Mouse (Mus musculus) frontal cortex, adult (tissue): ENCODE results near the gene Epha4.

Source experiments
- ATAC-seq: cut with Nextera tagmentation; 2 replicates; pipeline ENCODE4 v1.9.2; 2017; ENCODE audit warnings: mild to moderate bottlenecking, moderate library complexity, mixed read lengths; ENCODE audit not compliant: low TSS enrichment

Gene Epha4

DNA sequence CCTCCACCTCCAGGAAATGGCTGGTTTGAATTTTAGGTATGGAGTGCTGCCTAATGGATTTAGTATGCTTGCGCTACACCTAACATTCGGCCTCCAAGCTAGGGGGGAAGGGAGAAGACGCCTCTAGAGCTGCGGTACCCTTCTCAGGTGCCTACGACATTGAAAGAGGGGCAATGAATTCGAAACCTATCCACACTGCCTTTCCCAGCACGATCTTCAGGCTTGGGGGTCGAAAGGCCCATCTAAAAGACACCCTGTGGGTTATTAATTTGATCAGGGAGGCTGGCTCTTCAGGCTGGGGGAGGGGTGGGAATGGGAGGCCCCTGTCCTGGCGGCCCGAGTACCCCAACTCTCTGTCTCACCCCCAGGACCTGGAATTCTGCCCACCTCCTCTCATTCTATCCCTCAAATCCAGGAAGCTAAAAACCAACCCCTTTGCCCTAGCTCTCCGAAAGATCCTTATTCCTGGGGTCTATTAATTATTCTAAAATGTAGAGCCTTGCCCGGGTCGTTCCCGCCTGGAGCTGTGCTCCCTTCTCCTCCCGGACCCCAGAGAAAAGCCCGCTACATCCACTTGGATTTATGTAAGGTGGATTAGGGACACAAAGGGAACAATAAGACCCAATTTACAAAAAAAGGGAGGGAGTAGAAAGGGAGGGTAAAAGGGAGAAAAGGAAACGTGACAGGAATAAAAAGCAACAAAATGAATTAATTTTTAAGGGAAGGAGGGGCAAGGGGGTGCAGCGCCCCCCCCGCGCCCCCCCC lies 2.3 kb downstream of the Epha4 start:
- ATAC-seq = no peak

DNA sequence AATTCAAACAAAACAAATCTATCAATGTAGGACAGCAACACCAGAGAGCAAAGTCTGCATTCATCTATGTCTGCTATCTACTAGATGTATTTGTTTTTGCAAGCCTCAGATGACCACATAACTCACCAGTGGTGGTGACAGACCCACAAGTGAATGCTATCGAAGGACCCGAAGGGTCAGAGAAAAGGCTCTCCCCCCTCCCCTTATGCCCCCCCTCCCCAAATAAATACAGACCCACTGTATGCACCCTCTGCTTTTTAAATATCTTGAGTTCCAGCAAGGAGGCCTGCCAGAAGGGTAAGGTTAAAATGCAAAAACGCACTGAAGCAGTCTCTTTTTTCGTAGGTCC lies 2.9 kb downstream of the Epha4 start:
- no peak for ATAC-seq

DNA sequence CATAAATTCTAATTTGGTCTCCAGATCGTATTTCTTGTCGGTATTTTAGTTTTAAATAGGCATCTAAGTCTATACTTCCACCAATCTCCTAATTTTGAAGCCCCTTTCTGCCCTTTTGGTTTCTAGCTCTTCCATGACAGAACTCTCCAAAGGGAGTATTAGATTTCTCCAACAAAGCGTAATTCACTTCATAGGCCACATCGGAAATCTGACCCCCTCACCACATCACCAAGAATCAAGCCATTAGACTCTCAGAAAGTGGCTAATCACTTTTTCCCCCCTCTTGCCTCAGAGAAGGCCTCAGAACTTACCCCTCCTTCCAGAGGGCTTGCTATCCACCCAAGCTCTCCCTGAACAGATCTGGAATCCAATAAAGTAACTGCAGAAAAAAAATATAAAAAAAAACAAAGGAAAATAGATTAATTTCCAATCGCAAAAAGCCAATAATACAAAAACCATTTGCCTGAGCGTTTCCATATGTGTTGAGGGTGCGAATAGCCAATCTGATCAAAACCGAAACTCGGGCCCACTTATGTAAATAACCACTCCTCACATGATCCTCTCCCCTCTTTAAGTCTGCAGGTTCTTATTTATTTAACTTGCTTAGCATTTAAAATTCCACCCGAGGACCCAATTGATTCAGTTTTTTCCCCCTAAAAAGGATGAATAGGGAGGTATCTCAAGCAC lies 3.4 kb downstream of the Epha4 start:
- no peak for ATAC-seq

DNA sequence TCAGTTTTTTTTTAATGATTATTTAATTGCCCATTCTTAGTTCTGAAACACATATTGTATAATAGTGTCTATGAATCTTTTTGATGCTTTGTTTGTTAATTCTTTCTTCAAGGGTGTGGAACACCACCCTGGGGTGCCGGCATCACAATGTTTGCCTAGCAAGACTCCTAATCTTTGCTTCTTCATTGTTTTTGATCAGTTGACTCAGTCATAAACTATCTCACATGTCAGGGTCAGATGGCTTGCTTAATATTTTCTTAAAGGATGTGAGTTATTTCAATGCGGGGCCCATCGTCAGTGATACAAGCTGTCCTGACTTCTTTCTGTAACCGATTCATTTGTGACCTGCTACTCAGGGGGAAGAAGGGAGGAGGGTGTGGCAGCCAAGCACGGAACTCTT lies 4.3 kb downstream of the Epha4 start:
- ATAC-seq = no peak

DNA sequence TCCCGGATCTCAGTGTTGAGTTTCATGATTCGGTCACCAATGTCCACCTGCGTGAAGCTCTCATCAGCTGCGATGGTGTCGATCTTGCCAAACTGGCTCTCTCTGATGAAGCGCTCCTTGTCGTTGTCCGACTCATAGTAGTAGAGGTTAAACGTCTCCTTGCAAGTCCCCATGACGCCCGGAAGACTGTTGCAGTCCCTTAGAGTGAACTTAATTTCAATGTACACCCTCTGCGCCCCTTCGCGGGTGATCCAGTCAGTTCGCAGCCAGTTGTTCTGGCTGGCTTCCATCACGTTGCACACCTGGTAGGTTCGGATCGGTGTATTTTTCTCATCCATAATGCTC lies 8.1 kb downstream of the Epha4 start:
- ATAC-seq = no peak

DNA sequence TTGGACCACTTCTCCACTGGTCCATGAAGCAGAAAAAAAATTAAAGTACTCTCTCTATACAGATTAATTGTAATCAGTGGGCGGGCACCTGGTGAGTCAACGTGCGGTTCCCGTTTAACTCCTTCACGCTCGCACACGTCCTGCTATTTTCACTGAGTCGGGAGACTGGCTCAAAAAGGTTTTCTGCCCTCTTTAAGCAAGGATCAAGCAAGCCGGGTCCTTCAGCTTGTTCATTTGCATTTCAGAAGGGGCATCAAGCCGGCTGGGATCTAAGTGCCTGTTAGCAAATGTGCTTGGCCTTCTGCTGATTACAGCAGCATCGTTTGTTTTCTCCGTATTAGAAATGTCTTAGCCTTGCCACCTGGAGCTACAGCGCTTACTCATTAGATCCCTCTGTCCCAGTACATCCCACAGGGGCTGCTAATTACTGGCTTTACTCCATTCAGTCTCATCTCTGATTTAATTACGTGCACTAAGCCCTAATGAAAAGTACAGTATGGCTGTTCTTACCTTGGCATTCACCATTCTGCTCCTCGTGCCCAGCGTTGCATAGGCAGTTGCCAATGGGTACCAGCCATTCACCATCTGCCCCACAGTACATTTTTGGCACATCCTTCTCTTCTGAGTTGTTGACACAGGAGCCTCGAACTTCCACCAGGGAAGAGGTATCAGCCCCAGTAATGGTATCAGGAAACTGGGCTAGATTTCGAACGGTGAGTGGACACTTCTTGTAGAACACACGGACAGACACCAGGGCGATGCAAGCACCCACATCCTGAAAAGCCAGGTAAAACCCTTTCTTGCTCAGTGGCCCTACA lies 8.6 kb downstream of the Epha4 start:
- no peak for ATAC-seq

DNA sequence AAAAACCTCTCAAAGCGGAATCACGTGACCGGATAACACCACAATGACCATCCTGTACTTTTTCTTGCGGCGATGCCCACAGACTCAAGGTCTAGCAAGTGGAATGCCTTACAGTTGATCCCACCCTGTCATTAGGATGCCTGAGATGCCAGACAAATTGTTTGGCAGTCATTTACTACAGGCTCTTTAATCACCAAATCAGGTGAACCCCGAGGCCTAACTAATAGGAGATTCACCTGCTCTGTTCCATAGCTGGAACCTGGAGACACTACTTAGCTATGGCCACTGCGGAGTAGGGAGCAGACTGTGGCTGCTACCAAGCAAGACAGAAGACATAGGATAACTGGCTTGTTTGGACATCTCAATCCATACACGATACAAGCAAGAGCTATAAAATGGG lies 9.6 kb downstream of the Epha4 start:
- no peak for ATAC-seq

DNA sequence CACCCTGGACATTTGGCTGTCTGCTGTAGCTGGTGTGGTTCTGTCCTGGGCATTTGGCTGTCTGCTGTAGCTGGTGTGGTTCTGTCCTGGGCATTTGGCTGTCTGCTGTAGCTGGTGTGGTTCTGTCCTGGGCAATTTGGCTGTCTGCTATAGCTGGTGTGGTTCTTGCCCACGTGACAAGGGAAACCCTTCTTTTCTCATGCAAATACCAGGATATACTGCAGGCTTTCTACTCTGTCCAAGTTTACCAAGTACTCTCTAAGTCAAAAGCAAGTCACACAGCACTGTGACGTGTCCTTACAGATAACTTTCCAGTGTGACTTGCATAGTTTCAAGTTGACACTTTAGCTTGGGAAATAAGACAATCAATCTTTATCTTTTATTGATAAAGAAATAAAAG lies 10.1 kb downstream of the Epha4 start:
- ATAC-seq = peak; percentile 14; the same call in 1 of the 2 replicates

DNA sequence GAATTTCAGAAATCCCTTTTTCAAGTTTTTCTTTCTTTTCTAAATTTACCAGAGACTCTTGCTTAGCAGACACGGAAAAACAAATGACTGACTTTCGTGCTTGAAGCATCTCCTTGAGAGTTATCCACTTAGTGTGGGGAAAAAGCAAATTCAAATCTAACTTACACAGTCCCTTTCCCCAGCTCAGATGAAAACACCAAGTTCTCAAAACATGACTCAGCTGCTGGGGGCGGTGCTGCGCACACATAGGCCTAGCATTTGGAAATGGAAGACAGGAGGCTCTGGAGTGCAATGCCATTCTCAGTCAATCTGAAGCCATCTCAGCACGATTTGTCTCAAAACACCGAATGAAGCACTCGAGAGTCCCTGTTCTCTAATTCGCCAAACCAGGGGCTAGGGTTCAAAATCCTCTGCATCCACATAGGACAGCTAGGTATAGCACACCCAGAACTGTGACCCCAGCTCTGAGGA lies 11.1 kb downstream of the Epha4 start:
- ATAC-seq = peak; percentile 86

DNA sequence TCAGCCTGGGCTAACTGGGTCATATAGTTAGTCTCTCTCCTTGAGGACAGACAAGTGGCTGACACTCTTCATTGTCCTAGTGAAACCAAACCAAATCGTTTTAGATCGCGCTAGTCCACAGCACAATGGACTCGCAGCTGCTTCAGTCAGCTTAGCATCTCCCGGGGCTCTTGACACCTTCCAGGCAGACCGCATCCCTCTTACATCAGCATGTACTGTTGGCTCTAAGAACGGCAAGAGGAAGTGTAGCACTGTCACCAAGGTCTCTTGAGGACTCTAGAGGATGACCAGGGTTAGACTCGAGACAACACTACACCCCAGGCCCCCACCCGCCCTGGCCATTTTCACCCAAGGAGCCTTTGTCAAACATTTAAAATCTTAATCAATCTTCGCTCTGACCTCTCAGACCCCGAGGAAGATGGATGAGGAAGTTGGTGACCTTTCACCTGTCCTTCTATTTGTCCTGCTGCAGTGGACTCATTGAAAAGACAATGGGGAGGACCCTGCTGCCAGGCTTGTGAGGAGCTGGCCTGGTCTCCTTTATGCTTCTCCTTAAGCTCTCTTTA lies 12.3 kb downstream of the Epha4 start:
- ATAC-seq = no peak

DNA sequence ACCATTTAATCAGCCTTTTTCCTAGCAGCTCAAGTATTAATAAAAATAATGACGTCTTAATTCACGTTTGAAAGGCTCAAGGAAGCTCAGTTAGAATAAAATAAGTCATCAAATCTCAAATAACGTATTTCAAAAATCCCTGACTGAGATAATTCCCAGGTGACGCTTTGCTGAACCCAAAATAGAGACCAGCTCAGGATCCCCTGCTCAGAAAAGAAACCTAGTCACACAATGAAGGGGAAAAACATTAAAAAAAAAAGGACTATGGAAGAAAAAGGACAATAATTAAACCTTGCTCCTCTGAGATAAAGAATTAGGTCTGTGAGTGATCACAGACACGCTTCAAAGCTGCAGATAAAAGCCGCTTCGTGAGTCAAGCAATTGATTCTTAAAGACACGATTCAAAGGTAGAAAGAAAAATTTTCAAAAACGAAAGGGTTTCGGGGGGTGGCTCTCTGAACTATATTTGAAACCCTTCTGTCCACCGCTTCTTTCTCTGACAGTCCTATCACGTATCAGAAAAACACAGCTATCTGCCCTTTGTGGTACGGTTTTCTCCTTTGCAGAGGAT lies 13.4 kb downstream of the Epha4 start:
- ATAC-seq = no peak

DNA sequence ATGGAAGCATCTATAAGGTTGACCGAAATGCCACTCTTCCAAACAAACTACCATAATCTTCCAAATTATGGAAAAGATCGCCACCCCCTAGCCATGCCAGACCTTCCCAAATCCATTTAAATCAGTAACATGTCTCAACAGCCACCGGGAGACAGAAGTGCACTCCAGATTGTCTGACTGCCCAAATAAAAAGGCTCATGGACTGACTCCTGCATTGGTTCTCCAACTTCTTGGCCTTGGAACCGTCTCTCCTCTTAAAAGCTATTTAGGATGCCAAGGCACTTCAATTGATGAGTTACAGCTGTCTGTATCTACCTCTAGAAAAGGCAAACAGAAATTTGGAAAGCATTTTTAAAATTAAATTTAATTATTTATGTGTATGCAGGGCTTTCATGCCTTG lies 17.4 kb downstream of the Epha4 start:
- no peak for ATAC-seq

DNA sequence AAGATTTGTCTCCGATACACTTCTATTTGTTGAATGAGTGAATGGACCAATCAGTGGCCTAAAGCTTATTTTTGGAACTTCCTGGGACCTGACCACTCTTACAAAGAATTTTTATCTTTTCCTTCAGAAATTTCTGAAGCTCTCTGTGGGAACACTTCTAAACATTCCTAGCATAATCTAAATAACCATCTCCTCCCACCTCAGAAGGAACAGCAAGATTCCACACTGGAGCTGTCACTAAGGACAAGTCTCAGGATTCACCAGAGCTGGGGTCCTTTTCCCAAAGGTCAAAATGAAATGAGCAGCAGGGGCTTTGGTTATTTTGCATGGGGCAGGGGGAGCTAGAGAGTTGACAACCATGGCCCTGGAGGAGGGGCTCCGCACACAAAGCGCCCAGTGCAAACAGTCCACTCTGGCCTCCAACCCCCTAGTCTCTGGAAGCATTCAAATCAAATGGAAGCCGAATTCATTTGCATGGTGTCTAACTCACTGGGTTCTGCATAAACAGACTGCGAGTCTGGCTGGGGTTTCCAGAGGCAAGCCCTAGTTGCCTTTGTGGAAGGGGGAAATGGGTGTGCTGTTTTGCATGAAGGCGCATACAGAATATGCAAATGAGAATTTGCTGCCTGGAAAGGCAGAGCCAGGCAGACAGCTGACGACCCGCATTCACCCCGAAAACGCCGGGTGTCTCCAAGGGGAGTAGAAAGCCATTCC lies 18.3 kb downstream of the Epha4 start:
- peak; percentile 64 for ATAC-seq

DNA sequence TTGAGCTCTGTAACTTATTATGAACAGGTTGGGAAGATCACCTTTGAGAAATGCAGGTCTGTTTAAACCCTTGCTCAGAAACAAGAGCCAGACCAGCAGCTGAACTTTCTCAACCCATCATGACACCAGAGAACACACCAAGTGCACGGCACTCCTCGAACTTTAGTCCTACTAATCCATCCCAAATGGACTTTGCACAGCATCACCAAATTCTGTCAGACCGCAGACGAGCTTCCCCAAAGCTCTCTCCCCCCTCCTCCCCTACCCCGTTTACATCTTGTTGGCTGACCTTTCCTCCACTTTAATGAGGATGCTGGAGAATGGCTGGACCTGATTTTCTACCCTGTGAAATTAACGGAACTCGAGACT lies 19.1 kb downstream of the Epha4 start:
- ATAC-seq = no peak

DNA sequence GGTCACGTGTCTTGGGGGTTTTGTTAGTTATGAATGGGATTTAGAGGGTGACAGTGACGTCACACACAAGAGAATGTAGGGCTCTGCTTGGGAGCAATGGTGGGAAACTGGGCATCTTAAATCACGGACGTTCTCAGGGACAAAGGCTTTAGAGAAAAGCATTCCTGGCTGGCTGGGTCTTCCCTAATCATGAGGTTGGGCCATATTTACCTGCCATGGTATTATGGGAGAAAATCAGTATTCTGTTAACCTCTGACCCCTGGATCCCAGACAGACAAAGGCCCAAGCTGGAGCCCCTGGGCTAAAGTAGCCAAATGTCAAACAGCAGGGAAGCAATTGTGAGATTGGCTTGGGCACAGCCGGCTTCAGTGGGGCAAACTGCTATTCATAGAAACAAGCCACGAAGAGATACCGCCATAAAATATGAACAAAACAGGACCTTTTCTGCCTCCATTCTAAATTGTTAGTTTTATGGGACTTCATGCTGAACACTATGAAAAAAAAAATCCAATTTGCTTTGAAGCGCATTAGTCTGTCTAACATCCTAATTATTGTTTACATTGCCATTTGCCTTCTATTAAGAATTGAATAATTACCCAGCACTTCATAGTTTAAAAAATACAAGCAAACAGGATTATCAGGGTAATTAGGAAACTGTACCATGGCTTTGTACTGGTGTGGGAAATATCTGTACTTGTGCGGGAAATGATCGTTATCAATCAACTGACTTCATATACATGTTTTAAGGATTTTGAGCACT lies 19.7 kb downstream of the Epha4 start:
- ATAC-seq = no peak

DNA sequence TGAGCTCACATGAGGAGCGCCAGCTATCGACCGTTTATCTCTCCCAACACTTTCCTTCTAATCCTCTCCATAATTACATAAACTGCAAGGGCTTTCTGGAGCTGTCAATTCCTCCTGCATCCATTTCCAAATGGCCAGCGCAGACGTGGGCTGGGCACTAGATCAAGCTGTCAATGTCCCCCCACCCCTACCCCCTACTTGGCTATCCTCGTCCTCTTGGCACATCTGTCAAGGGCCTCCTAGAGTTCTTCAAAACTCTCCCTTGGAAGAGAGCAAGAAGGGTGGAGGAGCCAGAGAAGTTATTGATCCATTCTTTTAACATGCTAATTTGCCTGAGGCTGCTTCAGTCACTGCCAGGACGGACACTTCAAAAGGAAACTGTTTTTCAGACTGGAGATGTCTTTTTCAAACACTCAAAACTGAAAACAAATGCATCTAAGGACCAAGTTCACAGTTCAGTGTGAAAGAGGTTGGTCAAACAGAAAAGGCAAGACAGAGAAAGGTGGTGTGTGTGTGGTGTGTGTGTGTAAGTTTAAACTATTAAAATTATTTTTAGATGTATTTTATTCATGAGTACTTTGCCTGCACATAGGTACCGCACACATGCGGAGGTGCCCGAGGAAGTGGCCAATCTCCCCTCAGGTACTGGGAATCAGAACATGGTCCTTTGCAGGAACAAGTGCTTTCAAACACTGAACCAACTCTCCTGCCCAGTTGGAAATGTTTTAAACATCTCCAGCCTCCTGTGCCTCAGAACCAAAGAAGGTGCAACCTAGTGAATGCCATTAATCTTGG lies 20.9 kb downstream of the Epha4 start:
- ATAC-seq = peak; percentile 11; the same call in 1 of the 2 replicates

DNA sequence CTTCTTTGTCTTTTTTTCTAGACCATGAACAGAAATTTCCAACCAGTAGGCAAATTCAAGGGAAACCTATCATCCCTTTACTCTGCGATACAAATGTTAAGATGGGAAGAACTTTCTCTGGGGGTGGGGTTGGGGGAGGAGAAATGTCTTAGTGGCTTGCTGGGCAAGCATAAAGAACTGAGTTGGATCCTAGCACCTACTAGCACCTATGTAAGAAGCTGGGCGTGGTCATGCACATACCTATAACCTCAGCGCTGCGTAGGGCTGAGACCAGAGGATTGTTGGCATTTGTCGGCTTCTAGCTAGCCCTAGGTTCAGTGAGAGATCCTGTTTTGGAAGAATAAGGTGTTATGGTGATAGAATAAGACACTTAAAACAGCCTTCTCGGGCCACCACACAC lies 24.7 kb downstream of the Epha4 start:
- no peak for ATAC-seq

DNA sequence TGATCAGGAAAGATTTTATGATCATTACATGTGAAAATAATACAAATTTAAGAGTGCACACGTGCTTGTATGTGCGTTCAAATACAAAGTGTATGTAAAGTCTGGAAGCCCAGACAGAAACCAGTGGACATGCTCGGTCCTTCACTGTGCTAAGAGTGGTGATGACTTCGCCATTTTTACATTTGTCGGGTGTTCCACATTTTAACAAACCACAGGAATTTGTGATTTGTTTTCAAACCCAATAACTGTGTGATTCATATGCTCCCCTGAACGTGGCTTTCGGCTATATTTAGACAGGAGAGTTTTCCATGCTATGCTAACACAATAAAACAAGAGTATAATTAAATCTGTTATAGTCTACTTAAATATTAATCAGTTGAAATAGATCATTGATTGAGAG lies 25.5 kb downstream of the Epha4 start:
- ATAC-seq = no peak

DNA sequence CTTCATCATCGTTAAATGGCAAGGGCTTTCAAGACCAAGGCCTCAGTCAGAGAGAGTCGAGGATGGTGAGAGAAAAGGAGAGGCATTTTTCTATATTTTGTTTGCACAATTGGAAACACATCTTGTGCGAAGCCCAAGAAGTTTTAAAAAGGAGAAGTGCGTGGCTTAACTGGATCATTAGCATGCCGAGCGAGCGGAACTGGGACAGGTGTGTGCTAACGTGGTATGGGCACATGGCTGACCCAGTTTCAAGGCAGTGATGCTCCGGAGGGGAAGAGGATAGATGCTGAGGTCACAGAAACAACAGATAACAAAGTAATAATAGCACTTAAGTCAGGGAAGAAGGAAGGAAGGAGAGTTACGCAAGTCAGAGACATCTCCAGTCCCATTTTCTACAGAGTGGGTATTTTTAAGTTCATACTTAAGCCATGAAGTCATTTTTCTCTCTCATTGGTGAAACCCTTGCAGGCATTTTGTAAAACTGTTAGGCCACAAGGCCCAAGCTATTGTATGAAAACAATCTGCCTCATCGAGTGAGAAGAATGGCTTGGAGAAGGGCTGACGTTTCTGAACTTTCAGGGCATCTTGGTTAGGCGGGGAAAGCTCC lies 26.9 kb downstream of the Epha4 start:
- ATAC-seq = peak; percentile 49; the same call in 1 of the 2 replicates
